Mouse (Mus musculus): Measurements from ENCODE around the gene Naa40.

- TF ChIP-seq CTCF (IDR thresholded peaks at IDR 0.05; ENCODE audit: control insufficient read depth, insufficient read depth, insufficient read length) (no peak), USF1 (IDR thresholded peaks at IDR 0.05; ENCODE audit: low read depth) (no peak), MAX (IDR thresholded peaks at IDR 0.05) (no peak), MYOG (IDR thresholded peaks at IDR 0.05; ENCODE audit: control insufficient read depth, extremely low read depth, insufficient read length) (no peak)
Measured at GRCm38 (mm10) chr19:7239574-7239973, 1.4 kb downstream of the Naa40 start.

All from C2C12 (cell line).